Mouse (Mus musculus) liver, postnatal 0 days (tissue): ENCODE data around the gene Acod1.
A peak's percentile ranks its signal among the peaks of the same experiment; 100 is the strongest.

Experiments
- CTCF ChIP-seq: sonication (generic); IDR thresholded peaks from 2 replicates; pipeline ENCODE4 v1.5.1; 2016; ENCODE audit warnings: antibody characterized with exemption, low read depth
- EP300 ChIP-seq: IDR thresholded peaks from 2 replicates; pipeline ENCODE4 v1.6.1; 2016; ENCODE audit warnings: antibody characterized with exemption, low read depth, mild to moderate bottlenecking

GRCm38 (mm10) chr14:103012563-103013150 is 34.1 kb upstream of the Acod1 start:
- TF ChIP-seq CTCF = peak; percentile 85
- no peak for TF ChIP-seq EP300
